Mouse (Mus musculus) forebrain, embryonic 10.5 days (tissue): ENCODE results near the gene Hacd1. TPM values are rescaled to one million over a fixed set of nuclear protein-coding genes. Genes with fewer than 3 reads are reported as not detected.
"Not testable (repeated sequence)": the region's sequence is repeated elsewhere in the genome, so short reads cannot be mapped to it uniquely, and the experiment has no call there.

Experiments used
- DNase-seq: peaks from one replicate; pipeline ENCODE4 v3.0.0-alpha.2; 2017; ENCODE audit warnings: low spot score; ENCODE audit errors: extremely low spot score
- H3K27ac ChIP-seq: fragments of 300-500 bp; sonication (generic); 2 replicates; pipeline ENCODE4 v1.5.1; 2016; ENCODE audit warnings: mild to moderate bottlenecking
- H3K27me3 ChIP-seq: fragments of 300-500 bp; sonication (generic); 2 replicates; pipeline ENCODE4 v1.6.1; 2016; ENCODE audit warnings: mild to moderate bottlenecking; ENCODE audit not compliant: poor library complexity, severe bottlenecking
- H3K36me3 ChIP-seq: fragments of 300-500 bp; sonication (generic); replicated peaks from 2 replicates; pipeline ENCODE4 v1.6.1; 2016; ENCODE audit warnings: mild to moderate bottlenecking, moderate library complexity
- H3K4me1 ChIP-seq: fragments of 300-500 bp; sonication (generic); 2 replicates; pipeline ENCODE4 v1.6.1; 2016
- H3K4me3 ChIP-seq: fragments of 300-500 bp; sonication (generic); 2 replicates; pipeline ENCODE4 v1.5.1; 2016; ENCODE audit warnings: mild to moderate bottlenecking, moderate library complexity
- H3K9me3 ChIP-seq: fragments of 300-500 bp; sonication (generic); 2 replicates; pipeline ENCODE4 v1.6.1; 2016; ENCODE audit warnings: mild to moderate bottlenecking, moderate library complexity
- WGBS: fragments of 180-500 bp; shearing (Covaris S2); methylation state at CpG from one replicate; pipeline ENCODE4 v1.1.7; 2016; 5-methylcytosine and 5-hydroxymethylcytosine counted together
- polyA plus RNA-seq: library from polyadenylated mRNA; unstranded; fragments of >200 nt; fragmentation: Nextera tagmentation; extraction: Ambion mirVana; gene quantifications from 2 replicates; pipeline ENCODE4 v1.2.1, GENCODE M21; 2016

Gene Hacd1
- 39.4 and 41.4 TPM in 2 replicates for polyA plus RNA-seq

GRCm38 (mm10) chr2:14055566-14056331 lies at the start of gene Hacd1:
Gene Hacd1 (minus strand): TSS chr2:14056135.
- no peaks in the 10 kb centered on the region for H3K36me3 ChIP-seq
- WGBS = under 1% methylated on average over 101 of the region's 101 CpGs
- H3K27ac ChIP-seq = peak within 1 kb of the TSS; percentile 94
- DNase-seq = peak; percentile 68
- H3K4me1 ChIP-seq = peaks cover 26% of the 10 kb centered on the region
- peak within 1 kb of the TSS; percentile 76 for H3K4me3 ChIP-seq
- H3K9me3 ChIP-seq = no peaks in the 10 kb centered on the region
- no peaks in the 10 kb centered on the region for H3K27me3 ChIP-seq

GRCm38 (mm10) chr2:14103924-14104323 lies 48.0 kb upstream of the Hacd1 start:
- Histone ChIP-seq H3K27ac (no peak overlapping the region), H3K36me3 (peaks cover 29% of the 10 kb centered on the region), H3K4me3 (no peak overlapping the region), H3K4me1 (no peaks in the 10 kb centered on the region), H3K9me3 (no peaks in the 10 kb centered on the region), H3K27me3 (no peaks in the 10 kb centered on the region)
- WGBS = 80% methylated on average over 1 of the region's 1 CpGs
- no peak for DNase-seq

GRCm38 (mm10) chr2:14102603-14103002 lies 46.7 kb upstream of the Hacd1 start:
- no peak overlapping the region for H3K4me3 ChIP-seq
- peaks cover 28% of the 10 kb centered on the region for H3K36me3 ChIP-seq
- H3K4me1 ChIP-seq = no peaks in the 10 kb centered on the region
- H3K27me3 ChIP-seq = no peaks in the 10 kb centered on the region
- H3K27ac ChIP-seq = no peak overlapping the region
- no peaks in the 10 kb centered on the region for H3K9me3 ChIP-seq
- DNase-seq = no peak
- 91% methylated on average over 2 of the region's 2 CpGs for WGBS

DNA sequence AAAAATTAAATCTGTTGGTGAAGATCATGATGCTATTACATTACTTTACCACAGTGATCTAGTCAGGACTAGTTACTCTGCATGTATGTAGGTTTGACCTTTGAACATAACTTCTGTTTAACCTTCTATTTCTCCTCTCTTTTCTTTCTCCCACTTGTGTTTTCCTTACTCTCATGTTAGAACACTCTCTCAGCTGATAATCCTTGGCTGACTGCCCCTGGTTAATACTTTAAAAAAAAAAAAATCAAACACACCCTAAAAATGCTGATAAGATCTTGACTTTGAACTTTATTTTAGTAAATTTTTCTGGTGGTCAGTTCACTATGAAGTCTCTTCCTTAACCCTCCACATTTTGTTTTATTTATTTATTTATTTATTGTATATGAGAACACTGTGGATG lies 44.6 kb upstream of the Hacd1 start:
- peaks cover 42% of the 10 kb centered on the region for H3K36me3 ChIP-seq
- H3K9me3 ChIP-seq = peaks cover 10% of the 10 kb centered on the region
- no peaks in the 10 kb centered on the region for H3K27me3 ChIP-seq
- H3K4me1 ChIP-seq = no peaks in the 10 kb centered on the region
- no peak overlapping the region for H3K27ac ChIP-seq
- no peak overlapping the region for H3K4me3 ChIP-seq
- DNase-seq = no peak

- not testable (repeated sequence) for H3K27ac ChIP-seq, DNase-seq, H3K27me3 ChIP-seq, H3K36me3 ChIP-seq, H3K4me3 ChIP-seq, H3K9me3 ChIP-seq
- H3K4me1 ChIP-seq = peaks cover 14% of the 10 kb centered on the region
- WGBS = 89% methylated on average over 9 of the region's 9 CpGs
These were observed 22.6 kb upstream of the Hacd1 start for GRCm38 (mm10) chr2:14078527-14078926.

DNA sequence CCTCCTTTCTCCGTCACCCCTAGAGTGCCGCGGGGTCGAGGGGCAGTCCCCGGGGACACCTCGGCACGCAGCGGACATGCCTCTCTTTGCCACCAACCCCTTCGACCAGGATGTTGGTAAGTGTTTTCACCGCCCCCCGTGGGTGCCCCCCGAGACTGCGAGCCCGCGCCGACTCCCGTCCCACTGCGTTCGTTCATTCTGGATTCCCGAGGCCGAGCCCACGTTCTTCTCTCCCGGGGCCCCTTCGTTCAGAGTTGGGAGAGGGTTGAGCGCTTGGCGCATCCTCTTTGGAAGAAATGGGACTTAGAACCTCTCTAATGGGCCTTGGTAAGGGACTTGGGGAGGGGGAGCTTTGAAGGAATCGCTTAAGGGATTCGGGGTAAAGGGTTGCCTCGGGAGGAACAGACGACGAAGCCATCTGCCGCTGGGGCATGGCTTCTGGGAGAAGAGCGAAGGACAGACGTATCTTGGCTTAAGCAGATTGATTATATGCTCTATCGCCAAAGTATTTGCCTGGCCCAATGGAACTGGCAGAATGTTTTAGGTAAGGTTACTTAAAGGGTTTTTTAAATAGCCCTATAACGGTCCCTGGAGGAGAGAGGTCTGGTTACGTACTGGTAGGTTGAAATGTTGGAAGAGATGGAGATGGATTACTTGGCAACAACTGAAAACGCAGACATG lies 18.4 kb upstream of the Hacd1 start:
- whole genome bisulfite sequencing = under 1% methylated on average over 38 of the region's 38 CpGs
- DNase-seq = no peak
- no peaks in the 10 kb centered on the region for H3K27me3 ChIP-seq
- no peaks in the 10 kb centered on the region; the same call in 1 of the 2 replicates for H3K9me3 ChIP-seq
- peak overlapping the region; percentile 86 for H3K4me3 ChIP-seq
- H3K36me3 ChIP-seq = no peaks in the 10 kb centered on the region
- peak overlapping the region; percentile 100 for H3K27ac ChIP-seq
- peaks cover 22% of the 10 kb centered on the region for H3K4me1 ChIP-seq

DNA sequence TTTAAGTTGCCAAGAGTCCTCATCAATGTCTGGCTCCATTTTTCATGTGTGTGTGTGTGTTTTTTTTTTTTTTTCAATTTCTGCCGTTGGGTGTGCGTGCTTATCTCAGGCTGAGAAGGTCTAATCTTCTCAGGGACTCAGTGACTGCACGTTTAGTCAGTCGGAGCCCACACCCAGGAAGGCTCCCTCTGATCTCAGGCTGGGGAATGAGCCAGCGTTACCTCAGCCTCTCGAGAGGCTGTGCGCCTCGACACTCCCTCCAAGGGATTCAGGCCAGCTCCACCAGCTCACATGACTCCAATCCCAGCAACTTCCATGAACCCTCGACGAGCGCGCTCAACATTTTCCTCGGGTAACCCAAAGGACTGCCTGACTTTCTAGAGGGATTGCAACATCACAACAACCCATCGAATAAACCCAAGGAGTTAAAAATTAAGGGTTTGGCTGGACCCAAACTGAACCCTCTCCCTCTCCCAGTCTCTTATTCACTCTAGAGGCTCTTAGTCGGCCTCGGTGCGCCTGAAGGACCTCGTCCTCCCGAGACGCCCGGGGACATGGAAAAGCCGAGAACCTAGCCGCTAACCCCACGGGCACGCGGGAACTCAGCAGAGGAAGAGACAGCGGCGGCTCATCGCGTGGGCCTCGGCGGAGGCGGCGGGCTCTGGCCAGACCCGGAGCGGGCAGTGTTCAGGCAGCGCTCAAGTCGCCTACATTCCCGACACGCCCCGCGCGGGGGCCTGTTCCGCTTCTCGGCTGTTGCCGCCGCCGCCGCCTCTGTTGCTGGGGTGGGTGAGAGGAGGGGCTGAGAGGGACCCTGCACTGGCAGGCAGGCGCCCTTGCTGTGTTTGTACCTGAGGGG lies 17.7 kb upstream of the Hacd1 start, which contains the start of gene Stam:
Gene Stam, plus strand, starts transcription at position 737 of the 859 bp plus-strand sequence.
- Histone ChIP-seq H3K4me3 (peak within 1 kb of the TSS; percentile 86), H3K36me3 (no peaks in the 10 kb centered on the region), H3K9me3 (no peaks in the 10 kb centered on the region; the same call in 1 of the 2 replicates), H3K27ac (peak within 1 kb of the TSS; percentile 100), H3K4me1 (peaks cover 22% of the 10 kb centered on the region), H3K27me3 (no peaks in the 10 kb centered on the region)
- peak; percentile 92 for DNase-seq
- WGBS = 0% methylated on average over 50 of the region's 50 CpGs

GRCm38 (mm10) chr2:14073008-14073361 lies 17.1 kb upstream of the Hacd1 start:
- Histone ChIP-seq H3K9me3 (no peaks in the 10 kb centered on the region), H3K27me3 (no peaks in the 10 kb centered on the region)
- 26% methylated on average over 8 of the region's 8 CpGs for WGBS

DNA sequence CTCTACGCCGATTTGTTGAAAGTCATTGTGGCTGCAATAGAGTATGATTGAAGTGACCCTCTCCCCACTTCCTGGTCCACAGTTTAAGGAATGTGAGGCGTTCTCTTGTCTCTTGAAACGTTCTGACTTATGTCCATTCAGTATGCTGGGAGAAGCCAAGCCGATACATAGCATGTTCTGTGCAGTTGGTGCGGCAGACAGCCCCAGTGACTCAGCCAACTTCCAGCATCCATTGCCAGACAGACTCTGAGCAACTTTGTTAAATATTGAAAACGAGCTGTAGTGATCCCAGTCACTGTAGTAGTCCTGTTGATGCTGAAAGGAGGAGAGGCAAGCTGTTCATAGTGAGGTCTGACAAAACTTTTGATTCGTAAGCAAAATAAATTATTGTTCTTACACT lies 14.5 kb upstream of the Hacd1 start:
- DNase-seq = no peak
- Histone ChIP-seq H3K9me3 (no peaks in the 10 kb centered on the region), H3K27ac (no peak overlapping the region)

More at GRCm38 (mm10) chr2:14073008-14073361, 17.1 kb upstream of the Hacd1 start:
- DNase-seq = no peak
- no peaks in the 10 kb centered on the region for H3K36me3 ChIP-seq
- peaks cover 22% of the 10 kb centered on the region for H3K4me1 ChIP-seq
- peak overlapping the region; percentile 86 for H3K4me3 ChIP-seq
- H3K27ac ChIP-seq = peak overlapping the region; percentile 100

DNA sequence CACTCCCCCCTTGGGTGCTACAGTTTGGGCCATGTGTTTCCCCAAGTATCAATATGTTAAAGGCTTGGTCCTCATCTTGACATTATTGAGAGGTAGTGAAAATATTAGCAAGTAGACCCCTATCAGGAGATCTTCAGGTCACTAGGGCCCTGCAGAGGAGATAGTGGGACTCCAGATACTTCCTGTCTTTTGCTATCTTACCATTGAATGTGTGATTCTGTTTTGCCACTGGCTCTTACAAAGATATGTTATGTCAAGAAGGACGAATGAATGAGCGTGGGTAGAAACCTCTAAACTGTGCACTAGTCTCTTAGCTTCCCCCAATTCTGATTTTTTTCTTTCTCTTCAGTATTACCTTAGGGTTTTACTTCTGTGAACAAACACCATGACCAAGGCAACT lies 13.1 kb upstream of the Hacd1 start:
- peaks cover 8% of the 10 kb centered on the region for H3K4me1 ChIP-seq
- 90% methylated on average over 2 of the region's 2 CpGs for WGBS

More for the DNA sequence above, 14.5 kb upstream of the Hacd1 start:
- WGBS = 84% methylated on average over 8 of the region's 8 CpGs
- no peaks in the 10 kb centered on the region for H3K27me3 ChIP-seq
- no peaks in the 10 kb centered on the region for H3K36me3 ChIP-seq
- H3K4me1 ChIP-seq = peaks cover 16% of the 10 kb centered on the region
- H3K4me3 ChIP-seq = no peak overlapping the region

GRCm38 (mm10) chr2:14065704-14066650 lies 10.0 kb upstream of the Hacd1 start:
- Histone ChIP-seq H3K27ac (no peak overlapping the region), H3K4me3 (no peak overlapping the region), H3K27me3 (no peaks in the 10 kb centered on the region), H3K36me3 (no peaks in the 10 kb centered on the region), H3K9me3 (no peaks in the 10 kb centered on the region), H3K4me1 (no peaks in the 10 kb centered on the region)
- 84% methylated on average over 2 of the region's 2 CpGs for WGBS
- DNase-seq = no peak

More for the DNA sequence above, 13.1 kb upstream of the Hacd1 start:
- Histone ChIP-seq H3K27me3 (no peaks in the 10 kb centered on the region), H3K4me3 (no peak overlapping the region), H3K36me3 (no peaks in the 10 kb centered on the region), H3K27ac (no peak overlapping the region), H3K9me3 (no peaks in the 10 kb centered on the region)
- no peak for DNase-seq

DNA sequence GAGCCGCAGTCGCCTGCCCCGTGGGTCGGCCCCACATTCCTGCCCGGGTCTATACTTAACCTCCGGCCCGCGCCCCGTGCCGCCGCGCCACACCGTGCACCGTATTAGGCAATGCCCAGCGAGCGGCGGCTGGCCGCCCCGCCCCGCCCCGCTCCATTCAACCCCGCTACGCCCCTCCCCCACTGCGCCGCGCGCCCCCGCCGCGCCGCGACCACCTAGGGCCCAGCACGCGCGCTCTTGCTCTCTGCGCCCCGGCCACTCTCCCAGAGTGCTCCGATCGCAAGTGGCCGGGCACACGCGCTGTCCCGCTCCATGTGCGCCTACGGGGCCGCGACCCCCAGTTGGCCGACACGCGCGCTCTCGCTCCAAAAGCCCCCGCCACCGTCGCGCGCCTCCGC lies 768 bp downstream of the Hacd1 start:
- no peaks in the 10 kb centered on the region for H3K36me3 ChIP-seq
- no peaks in the 10 kb centered on the region for H3K9me3 ChIP-seq
- WGBS = under 1% methylated on average over 55 of the region's 58 CpGs
- H3K27me3 ChIP-seq = no peaks in the 10 kb centered on the region
- DNase-seq = peak; percentile 87
- peaks cover 26% of the 10 kb centered on the region for H3K4me1 ChIP-seq
- peak overlapping the region; percentile 94 for H3K27ac ChIP-seq
- peak overlapping the region; percentile 76 for H3K4me3 ChIP-seq
